Mouse (Mus musculus) limb, embryonic 15.5 days (tissue): Measurements from ENCODE around the gene Hhex. TPM values are rescaled to one million over a fixed set of nuclear protein-coding genes. Genes with fewer than 3 reads are reported as not detected.

ENCODE experiments used
- ATAC-seq: fragments of 200-750 bp; cut with Nextera tagmentation; 2 replicates; pipeline ENCODE4 v1.8.0; 2017; ENCODE audit warnings: low read depth, moderate TSS enrichment; ENCODE audit not compliant: insufficient number of reproducible peaks, low FRiP score, low TSS enrichment
- H3K27ac ChIP-seq: fragments of 300-500 bp; sonication (generic); 2 replicates; pipeline ENCODE4 v1.5.1; 2015; ENCODE audit warnings: moderate library complexity, mild to moderate bottlenecking, inconsistent platforms
- H3K27me3 ChIP-seq: fragments of 300-500 bp; sonication (generic); 2 replicates; pipeline ENCODE4 v1.6.1; 2015; ENCODE audit warnings: inconsistent platforms
- H3K36me3 ChIP-seq: fragments of 300-500 bp; sonication (generic); 2 replicates; pipeline ENCODE4 v1.6.1; 2015; ENCODE audit warnings: inconsistent platforms
- H3K4me1 ChIP-seq: fragments of 300-500 bp; sonication (generic); 2 replicates; pipeline ENCODE4 v1.6.1; 2015; ENCODE audit warnings: inconsistent platforms
- H3K4me2 ChIP-seq: fragments of 300-500 bp; sonication (generic); 2 replicates; pipeline ENCODE4 v1.6.1; 2015; ENCODE audit warnings: mild to moderate bottlenecking, inconsistent platforms
- H3K4me3 ChIP-seq: fragments of 300-500 bp; sonication (generic); 2 replicates; pipeline ENCODE4 v1.5.1; 2015; ENCODE audit warnings: mild to moderate bottlenecking, inconsistent platforms
- H3K9ac ChIP-seq: fragments of 300-500 bp; sonication (generic); 2 replicates; pipeline ENCODE4 v1.6.1; 2015; ENCODE audit warnings: inconsistent platforms
- H3K9me3 ChIP-seq: fragments of 300-500 bp; sonication (generic); 2 replicates; pipeline ENCODE4 v1.6.1; 2016; ENCODE audit warnings: inconsistent platforms
- WGBS: fragments of 180-500 bp; shearing (Covaris S2); methylation state at CpG from one replicate; pipeline ENCODE4 v1.1.7; 2015; 5-methylcytosine and 5-hydroxymethylcytosine counted together
- polyA plus RNA-seq: library from polyadenylated mRNA; unstranded; fragments of >200 nt; fragmentation: Nextera tagmentation; extraction: Ambion mirVana; gene quantifications from 2 replicates; pipeline ENCODE4 v1.2.1, GENCODE M21; 2015

Hhex gene
- polyA plus RNA-seq, 1 experiment from 2014 or later: 11.2 TPM

GRCm38 (mm10) chr19:37435041-37435852, 637 bp downstream of the Hhex start:
- Histone ChIP-seq H3K27me3 (peaks cover 88% of the 10 kb centered on the region), H3K9ac (peak overlapping the region; percentile 24; the same call in 1 of the 2 replicates), H3K4me3 (peak overlapping the region; percentile 51), H3K36me3 (no peaks in the 10 kb centered on the region), H3K27ac (peak overlapping the region; percentile 63; the same call in 1 of the 2 replicates), H3K4me1 (peaks cover 18% of the 10 kb centered on the region), H3K4me2 (peak overlapping the region; percentile 81), H3K9me3 (no peaks in the 10 kb centered on the region)
- 1% methylated on average over 77 of the region's 77 CpGs for WGBS
- ATAC-seq: 0 out of 2 replicates have a peak, but pooled peaks have one; percentile 21

GRCm38 (mm10) chr19:37435853-37436174, 1.2 kb downstream of the Hhex start:
- Histone ChIP-seq H3K4me2 (peak overlapping the region; percentile 81; the same call in 1 of the 2 replicates), H3K9ac (no peak overlapping the region)

GRCm38 (mm10) chr19:37436514-37437288, 2.1 kb downstream of the Hhex start:
- Histone ChIP-seq H3K36me3 (no peaks in the 10 kb centered on the region), H3K9ac (no peak overlapping the region), H3K9me3 (no peaks in the 10 kb centered on the region), H3K4me2 (no peak overlapping the region), H3K27me3 (peaks cover 79% of the 10 kb centered on the region), H3K4me1 (peaks cover 18% of the 10 kb centered on the region), H3K27ac (no peak overlapping the region), H3K4me3 (no peak overlapping the region; the same call in 1 of the 2 replicates)
- ATAC-seq: no peak
- WGBS: 18% methylated on average over 28 of the region's 28 CpGs

More at GRCm38 (mm10) chr19:37435853-37436174, 1.2 kb downstream of the Hhex start:
- Histone ChIP-seq H3K9me3 (no peaks in the 10 kb centered on the region), H3K27ac (no peak overlapping the region), H3K4me1 (peaks cover 18% of the 10 kb centered on the region), H3K4me3 (peak overlapping the region; percentile 51; the same call in 1 of the 2 replicates), H3K36me3 (no peaks in the 10 kb centered on the region), H3K27me3 (peaks cover 86% of the 10 kb centered on the region)
- WGBS: 9% methylated on average over 10 of the region's 10 CpGs
- no peak for ATAC-seq

- H3K36me3 ChIP-seq: no peaks in the 10 kb centered on the region
- peaks cover 18% of the 10 kb centered on the region for H3K4me1 ChIP-seq
- H3K4me3 ChIP-seq: no peak overlapping the region
- 10% methylated on average over 14 of the region's 14 CpGs for WGBS
- H3K9ac ChIP-seq: no peak overlapping the region
- peaks cover 75% of the 10 kb centered on the region for H3K27me3 ChIP-seq
- no peaks in the 10 kb centered on the region for H3K9me3 ChIP-seq
- H3K27ac ChIP-seq: no peak overlapping the region
- ATAC-seq: no peak
- no peak overlapping the region for H3K4me2 ChIP-seq
These were observed 2.6 kb downstream of the Hhex start for GRCm38 (mm10) chr19:37437289-37437606.

GRCm38 (mm10) chr19:37440181-37440580, 5.6 kb downstream of the Hhex start:
- Histone ChIP-seq H3K9ac (no peak overlapping the region), H3K36me3 (no peaks in the 10 kb centered on the region), H3K4me2 (no peak overlapping the region), H3K27ac (no peak overlapping the region), H3K4me1 (peaks cover 3% of the 10 kb centered on the region), H3K4me3 (no peak overlapping the region), H3K9me3 (no peaks in the 10 kb centered on the region), H3K27me3 (peaks cover 45% of the 10 kb centered on the region)
- ATAC-seq: no peak
- 77% methylated on average over 4 of the region's 4 CpGs for WGBS

GRCm38 (mm10) chr19:37440708-37441475, 6.3 kb downstream of the Hhex start:
- no peak for ATAC-seq
- no peak overlapping the region for H3K4me2 ChIP-seq

GRCm38 (mm10) chr19:37442524-37443286, 8.1 kb downstream of the Hhex start:
- no peak overlapping the region for H3K4me3 ChIP-seq
- no peaks in the 10 kb centered on the region for H3K4me1 ChIP-seq
- H3K9me3 ChIP-seq: no peaks in the 10 kb centered on the region
- no peak for ATAC-seq
- 74% methylated on average over 10 of the region's 10 CpGs for WGBS
- H3K9ac ChIP-seq: no peak overlapping the region
- no peak overlapping the region for H3K27ac ChIP-seq
- H3K36me3 ChIP-seq: no peaks in the 10 kb centered on the region
- H3K27me3 ChIP-seq: peaks cover 20% of the 10 kb centered on the region
- H3K4me2 ChIP-seq: no peak overlapping the region

More at GRCm38 (mm10) chr19:37440708-37441475, 6.3 kb downstream of the Hhex start:
- Histone ChIP-seq H3K4me3 (no peak overlapping the region), H3K9me3 (no peaks in the 10 kb centered on the region), H3K27ac (no peak overlapping the region), H3K27me3 (peaks cover 38% of the 10 kb centered on the region), H3K36me3 (no peaks in the 10 kb centered on the region), H3K9ac (no peak overlapping the region), H3K4me1 (no peaks in the 10 kb centered on the region)
- 65% methylated on average over 16 of the region's 16 CpGs for WGBS

GRCm38 (mm10) chr19:37443631-37444140, 9.1 kb downstream of the Hhex start:
- Histone ChIP-seq H3K9me3 (no peaks in the 10 kb centered on the region), H3K4me3 (no peak overlapping the region), H3K9ac (no peak overlapping the region), H3K36me3 (no peaks in the 10 kb centered on the region), H3K27ac (no peak overlapping the region), H3K27me3 (peaks cover 15% of the 10 kb centered on the region), H3K4me2 (no peak overlapping the region), H3K4me1 (no peaks in the 10 kb centered on the region)
- 63% methylated on average over 4 of the region's 4 CpGs for WGBS
- ATAC-seq: no peak

- no peaks in the 10 kb centered on the region for H3K9me3 ChIP-seq
- ATAC-seq: no peak
- no peak overlapping the region for H3K4me3 ChIP-seq
- 35% methylated on average over 5 of the region's 5 CpGs for WGBS
- H3K9ac ChIP-seq: no peak overlapping the region
- no peak overlapping the region for H3K27ac ChIP-seq
- H3K4me1 ChIP-seq: no peaks in the 10 kb centered on the region
- no peak overlapping the region for H3K4me2 ChIP-seq
- H3K27me3 ChIP-seq: no peaks in the 10 kb centered on the region
- H3K36me3 ChIP-seq: no peaks in the 10 kb centered on the region
These were observed 13.6 kb downstream of the Hhex start for GRCm38 (mm10) chr19:37448212-37448611.

GRCm38 (mm10) chr19:37449246-37449645, 14.6 kb downstream of the Hhex start:
- Histone ChIP-seq H3K9me3 (no peaks in the 10 kb centered on the region), H3K4me2 (no peak overlapping the region), H3K4me1 (no peaks in the 10 kb centered on the region), H3K4me3 (no peak overlapping the region), H3K27me3 (no peaks in the 10 kb centered on the region), H3K36me3 (no peaks in the 10 kb centered on the region), H3K27ac (no peak overlapping the region), H3K9ac (no peak overlapping the region)
- ATAC-seq: no peak
- WGBS: 74% methylated on average over 3 of the region's 3 CpGs

- H3K36me3 ChIP-seq: no peaks in the 10 kb centered on the region
- H3K27me3 ChIP-seq: no peaks in the 10 kb centered on the region
- no peaks in the 10 kb centered on the region for H3K9me3 ChIP-seq
- H3K27ac ChIP-seq: no peak overlapping the region
- no peak overlapping the region for H3K4me2 ChIP-seq
- 90% methylated on average over 2 of the region's 2 CpGs for WGBS
- no peak for ATAC-seq
- no peaks in the 10 kb centered on the region for H3K4me1 ChIP-seq
- H3K4me3 ChIP-seq: no peak overlapping the region
- H3K9ac ChIP-seq: no peak overlapping the region
These were observed 20.9 kb downstream of the Hhex start for GRCm38 (mm10) chr19:37455528-37455927.
